Mouse (Mus musculus) liver (tissue): Measurements from ENCODE around the gene Srrt.

Source experiments
- DNase-seq: peaks from one replicate; pipeline ENCODE4 v3.0.0-alpha.2; 2020; ENCODE audit warnings: mixed read lengths

Gene Srrt

GRCm38 (mm10) chr5:137307071-137307912 is at the start of gene Srrt:
Gene Srrt (minus strand): TSS chr5:137307674.
- peak; percentile 92 for DNase-seq

- no peak for DNase-seq
These were observed 46.6 kb upstream of the Srrt start for GRCm38 (mm10) chr5:137354091-137354490.

- DNase-seq, result no peak
These were observed 44.8 kb upstream of the Srrt start for GRCm38 (mm10) chr5:137352011-137352975.

GRCm38 (mm10) chr5:137351394-137351793 is 43.9 kb upstream of the Srrt start:
- no peak for DNase-seq

GRCm38 (mm10) chr5:137351058-137351380 is 43.5 kb upstream of the Srrt start:
- no peak for DNase-seq

GRCm38 (mm10) chr5:137350205-137351057 is 43.0 kb upstream of the Srrt start:
- DNase-seq, result no peak

- peak; percentile 86 for DNase-seq
These were observed 42.1 kb upstream of the Srrt start, which contains the start of gene Ephb4 for GRCm38 (mm10) chr5:137349384-137350204. Gene Ephb4 (plus strand): TSS chr5:137350109.

GRCm38 (mm10) chr5:137348482-137349383 is 41.3 kb upstream of the Srrt start:
- peak; percentile 65 for DNase-seq

GRCm38 (mm10) chr5:137347856-137348255 is 40.4 kb upstream of the Srrt start:
- DNase-seq, result no peak

GRCm38 (mm10) chr5:137346983-137347382 is 39.5 kb upstream of the Srrt start:
- DNase-seq, result no peak

- no peak for DNase-seq
These were observed 38.9 kb upstream of the Srrt start for GRCm38 (mm10) chr5:137346388-137346787.

GRCm38 (mm10) chr5:137345821-137346220 is 38.3 kb upstream of the Srrt start:
- peak; percentile 30 for DNase-seq

- DNase-seq, result no peak
These were observed 36.4 kb upstream of the Srrt start for GRCm38 (mm10) chr5:137343869-137344268.

- DNase-seq, result no peak
These were observed 35.9 kb upstream of the Srrt start for GRCm38 (mm10) chr5:137343412-137343811.

GRCm38 (mm10) chr5:137342407-137343012 is 35.0 kb upstream of the Srrt start:
- no peak for DNase-seq

GRCm38 (mm10) chr5:137340222-137340621 is 32.7 kb upstream of the Srrt start:
- no peak for DNase-seq

GRCm38 (mm10) chr5:137339290-137339979 is 32.0 kb upstream of the Srrt start:
- peak; percentile 36 for DNase-seq

- DNase-seq, result no peak
These were observed 31.3 kb upstream of the Srrt start for GRCm38 (mm10) chr5:137338663-137339289.

GRCm38 (mm10) chr5:137338256-137338655 is 30.8 kb upstream of the Srrt start:
- peak; percentile 88 for DNase-seq
